Mouse (Mus musculus) bone marrow, adult 2 months (tissue): ENCODE results near the gene Lrch1.

Source experiments
- CTCF ChIP-seq: fragments of 200-500 bp; IDR thresholded peaks from 2 replicates; pipeline ENCODE4 v1.5.1; 2011; ENCODE audit warnings: low read length, control low read depth; ENCODE audit not compliant: control insufficient read depth, insufficient read depth
- POLR2A ChIP-seq: fragments of 200-500 bp; IDR thresholded peaks from 2 replicates; pipeline ENCODE4 v1.6.1; 2011; ENCODE audit warnings: low read depth, mild to moderate bottlenecking, control low read depth, low read length, borderline replicate concordance; ENCODE audit not compliant: control insufficient read depth

GRCm38 (mm10) chr14:74841708-74842107 is 106.0 kb downstream of the Lrch1 start:
- TF ChIP-seq CTCF = no peak
- TF ChIP-seq POLR2A = no peak
